Mouse (Mus musculus): Measurements from ENCODE around the gene Atp5g3. TPM values are rescaled to one million over a fixed set of nuclear protein-coding genes. Genes with fewer than 3 reads are reported as not detected.
"Not testable (repeated sequence)": the region's sequence is repeated elsewhere in the genome, so short reads cannot be mapped to it uniquely, and the experiment has no call there.

The Atp5g3 gene
- polyA plus RNA-seq, 1 experiment from 2014 or later, result 889 TPM

GRCm38 (mm10) chr2:73925539-73925938 lies 14.4 kb upstream of the Atp5g3 start:
- no peak overlapping the region for H3K27ac ChIP-seq
- no peaks in the 10 kb centered on the region for H3K9me3 ChIP-seq
- no peaks in the 10 kb centered on the region for H3K4me1 ChIP-seq
- H3K27me3 ChIP-seq, result no peaks in the 10 kb centered on the region
- no peaks in the 10 kb centered on the region for H3K36me3 ChIP-seq
- ATAC-seq (ENCODE audit: insufficient number of reproducible peaks, insufficient read depth, low FRiP score, low TSS enrichment), result no peak
- no peak overlapping the region for H3K4me2 ChIP-seq (replicated peaks)
- no peak overlapping the region for H3K4me3 ChIP-seq
- H3K9ac ChIP-seq, result no peak overlapping the region
- WGBS, result 66% methylated on average over 3 of the region's 3 CpGs

- Histone ChIP-seq H3K27ac (no peak overlapping the region), H3K9me3 (no peaks in the 10 kb centered on the region), H3K9ac (no peak overlapping the region), H3K36me3 (no peaks in the 10 kb centered on the region), H3K4me1 (no peaks in the 10 kb centered on the region), H3K4me3 (no peak overlapping the region), H3K27me3 (no peaks in the 10 kb centered on the region), H3K4me2 (replicated peaks) (no peak overlapping the region)
- ATAC-seq (ENCODE audit: insufficient number of reproducible peaks, insufficient read depth, low FRiP score, low TSS enrichment), result no peak
- WGBS, result 17% methylated on average over 5 of the region's 5 CpGs
Measured at GRCm38 (mm10) chr2:73925089-73925488, 14.0 kb upstream of the Atp5g3 start.

GRCm38 (mm10) chr2:73919642-73920041 lies 8.5 kb upstream of the Atp5g3 start:
- no peak overlapping the region for H3K27ac ChIP-seq
- H3K4me3 ChIP-seq, result no peak overlapping the region
- no peaks in the 10 kb centered on the region for H3K36me3 ChIP-seq
- H3K9me3 ChIP-seq, result no peaks in the 10 kb centered on the region
- no peaks in the 10 kb centered on the region for H3K4me1 ChIP-seq
- ATAC-seq (ENCODE audit: insufficient number of reproducible peaks, insufficient read depth, low FRiP score, low TSS enrichment), result no peak
- no peak overlapping the region for H3K9ac ChIP-seq
- no peaks in the 10 kb centered on the region for H3K27me3 ChIP-seq
- no peak overlapping the region for H3K4me2 ChIP-seq (replicated peaks)
- WGBS, result 55% methylated on average over 7 of the region's 7 CpGs

GRCm38 (mm10) chr2:73912264-73912663 lies 1.1 kb upstream of the Atp5g3 start:
- H3K4me3 ChIP-seq, result no peak overlapping the region
- no peak overlapping the region for H3K27ac ChIP-seq
- no peaks in the 10 kb centered on the region for H3K9me3 ChIP-seq
- no peaks in the 10 kb centered on the region for H3K27me3 ChIP-seq
- ATAC-seq (ENCODE audit: insufficient number of reproducible peaks, insufficient read depth, low FRiP score, low TSS enrichment), result no peak
- H3K9ac ChIP-seq, result no peak overlapping the region
- WGBS, result 86% methylated on average over 3 of the region's 3 CpGs
- H3K36me3 ChIP-seq, result peaks cover 20% of the 10 kb centered on the region
- H3K4me2 ChIP-seq (replicated peaks), result no peak overlapping the region
- peaks cover 9% of the 10 kb centered on the region; the same call in 1 of the 2 replicates for H3K4me1 ChIP-seq

- Histone ChIP-seq H3K9me3 (no peaks in the 10 kb centered on the region), H3K27me3 (no peaks in the 10 kb centered on the region), H3K4me2 (replicated peaks) (peak overlapping the region; percentile 66), H3K4me1 (peaks cover 9% of the 10 kb centered on the region; the same call in 1 of the 2 replicates), H3K4me3 (peak overlapping the region; percentile 98), H3K36me3 (peaks cover 28% of the 10 kb centered on the region), H3K9ac (peak overlapping the region; percentile 99), H3K27ac (peak overlapping the region; percentile 90)
- no peak for ATAC-seq (ENCODE audit: insufficient number of reproducible peaks, insufficient read depth, low FRiP score, low TSS enrichment)
- WGBS, result under 1% methylated on average over 50 of the region's 50 CpGs
Measured at GRCm38 (mm10) chr2:73910571-73911174, 453 bp downstream of the Atp5g3 start.

- Histone ChIP-seq H3K27me3 (no peaks in the 10 kb centered on the region), H3K36me3 (peaks cover 28% of the 10 kb centered on the region), H3K27ac (no peak overlapping the region), H3K9me3 (no peaks in the 10 kb centered on the region), H3K4me2 (replicated peaks) (no peak overlapping the region), H3K9ac (no peak overlapping the region), H3K4me3 (no peak overlapping the region), H3K4me1 (peaks cover 9% of the 10 kb centered on the region; the same call in 1 of the 2 replicates)
- WGBS, result 90% methylated on average over 2 of the region's 2 CpGs
- no peak for ATAC-seq (ENCODE audit: insufficient number of reproducible peaks, insufficient read depth, low FRiP score, low TSS enrichment)
Measured at GRCm38 (mm10) chr2:73909116-73909515, 2.0 kb downstream of the Atp5g3 start.

GRCm38 (mm10) chr2:73904679-73905078 lies 6.4 kb downstream of the Atp5g3 start:
- not testable (repeated sequence) for H3K9ac ChIP-seq; H3K27ac ChIP-seq; H3K4me1 ChIP-seq; H3K4me3 ChIP-seq; H3K27me3 ChIP-seq; H3K9me3 ChIP-seq; ATAC-seq (ENCODE audit: insufficient number of reproducible peaks, insufficient read depth, low FRiP score, low TSS enrichment); H3K4me2 ChIP-seq (replicated peaks)
- H3K36me3 ChIP-seq, result peaks cover 28% of the 10 kb centered on the region

GRCm38 (mm10) chr2:73903536-73903935 lies 7.6 kb downstream of the Atp5g3 start:
- no peaks in the 10 kb centered on the region for H3K9me3 ChIP-seq
- no peak overlapping the region for H3K4me3 ChIP-seq
- H3K4me2 ChIP-seq (replicated peaks), result no peak overlapping the region
- peaks cover 21% of the 10 kb centered on the region for H3K36me3 ChIP-seq
- no peaks in the 10 kb centered on the region for H3K27me3 ChIP-seq
- no peaks in the 10 kb centered on the region for H3K4me1 ChIP-seq
- no peak for ATAC-seq (ENCODE audit: insufficient number of reproducible peaks, insufficient read depth, low FRiP score, low TSS enrichment)
- H3K9ac ChIP-seq, result no peak overlapping the region
- no peak overlapping the region for H3K27ac ChIP-seq
- 97% methylated on average over 2 of the region's 2 CpGs for WGBS

GRCm38 (mm10) chr2:73902328-73902727 lies 8.8 kb downstream of the Atp5g3 start:
- H3K9ac ChIP-seq; H3K4me2 ChIP-seq (replicated peaks); H3K27me3 ChIP-seq; H3K4me1 ChIP-seq; ATAC-seq (ENCODE audit: insufficient number of reproducible peaks, insufficient read depth, low FRiP score, low TSS enrichment); H3K36me3 ChIP-seq; H3K4me3 ChIP-seq; H3K27ac ChIP-seq; H3K9me3 ChIP-seq: not testable (repeated sequence)
- 86% methylated on average over 3 of the region's 3 CpGs for WGBS

- H3K27ac ChIP-seq, result no peak overlapping the region
- H3K4me2 ChIP-seq (replicated peaks), result no peak overlapping the region
- H3K27me3 ChIP-seq, result no peaks in the 10 kb centered on the region
- no peaks in the 10 kb centered on the region for H3K4me1 ChIP-seq
- H3K36me3 ChIP-seq, result no peaks in the 10 kb centered on the region
- H3K9ac ChIP-seq, result no peak overlapping the region
- H3K9me3 ChIP-seq, result no peaks in the 10 kb centered on the region
- no peak for ATAC-seq (ENCODE audit: insufficient number of reproducible peaks, insufficient read depth, low FRiP score, low TSS enrichment)
- H3K4me3 ChIP-seq, result no peak overlapping the region
Measured at GRCm38 (mm10) chr2:73901169-73901568, 10.0 kb downstream of the Atp5g3 start.

GRCm38 (mm10) chr2:73900364-73900763 lies 10.8 kb downstream of the Atp5g3 start:
- ATAC-seq (ENCODE audit: insufficient number of reproducible peaks, insufficient read depth, low FRiP score, low TSS enrichment), result no peak
- H3K9ac ChIP-seq, result no peak overlapping the region
- H3K36me3 ChIP-seq, result no peaks in the 10 kb centered on the region
- H3K4me3 ChIP-seq, result no peak overlapping the region
- H3K9me3 ChIP-seq, result no peaks in the 10 kb centered on the region
- H3K27ac ChIP-seq, result no peak overlapping the region
- 62% methylated on average over 1 of the region's 1 CpGs for WGBS
- no peak overlapping the region for H3K4me2 ChIP-seq (replicated peaks)
- no peaks in the 10 kb centered on the region for H3K4me1 ChIP-seq
- H3K27me3 ChIP-seq, result no peaks in the 10 kb centered on the region

- not testable (repeated sequence) for H3K27ac ChIP-seq; H3K36me3 ChIP-seq; H3K9ac ChIP-seq; ATAC-seq (ENCODE audit: insufficient number of reproducible peaks, insufficient read depth, low FRiP score, low TSS enrichment); H3K27me3 ChIP-seq; H3K4me3 ChIP-seq; H3K4me1 ChIP-seq; H3K4me2 ChIP-seq (replicated peaks); H3K9me3 ChIP-seq
- WGBS, result 73% methylated on average over 4 of the region's 4 CpGs
Measured at GRCm38 (mm10) chr2:73896919-73897318, 14.2 kb downstream of the Atp5g3 start.

Measured in embryonic facial prominence, embryonic 12.5 days (tissue).